Mouse (Mus musculus): ENCODE measurements at regions not wholly inside any gene's neighbourhood (a gene's known extent, or its start where the extent isn't known, plus 50 kb on each side); places are given as distances from the start of the nearest gene placed in this dataset.

- 1% methylated on average over 15 of the region's 15 CpGs for WGBS
- Histone ChIP-seq H3K9ac (peak overlapping the region; percentile 63; the same call in 1 of the 2 replicates), H3K4me2 (peak overlapping the region; percentile 77), H3K4me3 (peak overlapping the region; percentile 53), H3K36me3 (no peaks in the 10 kb centered on the region), H3K27me3 (replicated peaks) (peaks cover 46% of the 10 kb centered on the region), H3K27ac (replicated peaks) (no peak overlapping the region), H3K4me1 (peaks cover 3% of the 10 kb centered on the region; the same call in 1 of the 2 replicates), H3K9me3 (no peaks in the 10 kb centered on the region)
- no peak for ATAC-seq (ENCODE audit: extremely low read depth, insufficient number of reproducible peaks, low FRiP score, low TSS enrichment)
Measured at GRCm38 (mm10) chr4:62780409-62780808, 185.0 kb upstream of the Zfp618 start.

- no peak overlapping the region for H3K27ac ChIP-seq (replicated peaks)
- H3K9ac ChIP-seq, result peak overlapping the region; percentile 63; the same call in 1 of the 2 replicates
- H3K4me3 ChIP-seq, result peak overlapping the region; percentile 53
- H3K27me3 ChIP-seq (replicated peaks), result peaks cover 49% of the 10 kb centered on the region
- H3K4me1 ChIP-seq, result peaks cover 3% of the 10 kb centered on the region; the same call in 1 of the 2 replicates
- peak overlapping the region; percentile 77 for H3K4me2 ChIP-seq
- H3K36me3 ChIP-seq, result no peaks in the 10 kb centered on the region
- WGBS, result 32% methylated on average over 11 of the region's 11 CpGs
- H3K9me3 ChIP-seq, result no peaks in the 10 kb centered on the region
- no peak for ATAC-seq (ENCODE audit: extremely low read depth, insufficient number of reproducible peaks, low FRiP score, low TSS enrichment)
Measured at GRCm38 (mm10) chr4:62780837-62781236, 184.5 kb upstream of the Zfp618 start.

GRCm38 (mm10) chr4:62781309-62781800 is 184.0 kb upstream of the Zfp618 start:
- H3K9ac ChIP-seq, result no peak overlapping the region
- no peak overlapping the region for H3K4me3 ChIP-seq
- no peaks in the 10 kb centered on the region for H3K36me3 ChIP-seq
- peak overlapping the region; percentile 77; the same call in 1 of the 2 replicates for H3K4me2 ChIP-seq
- peaks cover 49% of the 10 kb centered on the region for H3K27me3 ChIP-seq (replicated peaks)
- no peak for ATAC-seq (ENCODE audit: extremely low read depth, insufficient number of reproducible peaks, low FRiP score, low TSS enrichment)
- 25% methylated on average over 8 of the region's 8 CpGs for WGBS
- H3K9me3 ChIP-seq, result no peaks in the 10 kb centered on the region
- peaks cover 3% of the 10 kb centered on the region; the same call in 1 of the 2 replicates for H3K4me1 ChIP-seq
- H3K27ac ChIP-seq (replicated peaks), result no peak overlapping the region

- Histone ChIP-seq H3K9me3 (no peaks in the 10 kb centered on the region), H3K9ac (no peak overlapping the region), H3K4me3 (no peak overlapping the region), H3K36me3 (no peaks in the 10 kb centered on the region), H3K27ac (replicated peaks) (no peak overlapping the region), H3K4me2 (no peak overlapping the region), H3K27me3 (replicated peaks) (peaks cover 39% of the 10 kb centered on the region), H3K4me1 (peaks cover 10% of the 10 kb centered on the region)
- WGBS, result 82% methylated on average over 7 of the region's 7 CpGs
- ATAC-seq (ENCODE audit: extremely low read depth, insufficient number of reproducible peaks, low FRiP score, low TSS enrichment), result no peak
Measured at GRCm38 (mm10) chr4:62785711-62786110, 179.7 kb upstream of the Zfp618 start.

- whole genome bisulfite sequencing, result 72% methylated on average over 4 of the region's 4 CpGs
- H3K36me3 ChIP-seq, result no peaks in the 10 kb centered on the region
- H3K9me3 ChIP-seq, result no peaks in the 10 kb centered on the region
- H3K27ac ChIP-seq (replicated peaks), result no peak overlapping the region
- no peak overlapping the region for H3K9ac ChIP-seq
- ATAC-seq (ENCODE audit: extremely low read depth, insufficient number of reproducible peaks, low FRiP score, low TSS enrichment), result no peak
- H3K27me3 ChIP-seq (replicated peaks), result peaks cover 5% of the 10 kb centered on the region; the same call in 1 of the 2 replicates
- H3K4me3 ChIP-seq, result no peak overlapping the region
- H3K4me2 ChIP-seq, result no peak overlapping the region
- H3K4me1 ChIP-seq, result peaks cover 7% of the 10 kb centered on the region; the same call in 1 of the 2 replicates
Measured at GRCm38 (mm10) chr4:62789696-62790095, 175.7 kb upstream of the Zfp618 start.

- Histone ChIP-seq H3K27me3 (replicated peaks) (no peaks in the 10 kb centered on the region; the same call in 1 of the 2 replicates), H3K4me2 (no peak overlapping the region), H3K27ac (replicated peaks) (no peak overlapping the region), H3K36me3 (no peaks in the 10 kb centered on the region), H3K4me3 (no peak overlapping the region), H3K9ac (no peak overlapping the region), H3K9me3 (no peaks in the 10 kb centered on the region), H3K4me1 (no peaks in the 10 kb centered on the region)
- ATAC-seq (ENCODE audit: extremely low read depth, insufficient number of reproducible peaks, low FRiP score, low TSS enrichment), result no peak
- 58% methylated on average over 5 of the region's 5 CpGs for WGBS
Measured at GRCm38 (mm10) chr4:62793582-62793981, 171.8 kb upstream of the Zfp618 start.

GRCm38 (mm10) chr4:62795538-62795937 is 169.8 kb upstream of the Zfp618 start:
- ATAC-seq (ENCODE audit: extremely low read depth, insufficient number of reproducible peaks, low FRiP score, low TSS enrichment), result no peak
- H3K4me2 ChIP-seq, result no peak overlapping the region
- WGBS, result 74% methylated on average over 10 of the region's 10 CpGs
- H3K4me1 ChIP-seq, result no peaks in the 10 kb centered on the region
- H3K36me3 ChIP-seq, result no peaks in the 10 kb centered on the region
- no peak overlapping the region for H3K27ac ChIP-seq (replicated peaks)
- H3K27me3 ChIP-seq (replicated peaks), result no peaks in the 10 kb centered on the region; the same call in 1 of the 2 replicates
- no peak overlapping the region for H3K4me3 ChIP-seq
- no peaks in the 10 kb centered on the region for H3K9me3 ChIP-seq
- H3K9ac ChIP-seq, result no peak overlapping the region

GRCm38 (mm10) chr4:62799923-62800322 is 165.4 kb upstream of the Zfp618 start:
- ATAC-seq (ENCODE audit: extremely low read depth, insufficient number of reproducible peaks, low FRiP score, low TSS enrichment), result no peak
- no peaks in the 10 kb centered on the region for H3K4me1 ChIP-seq
- H3K9me3 ChIP-seq, result no peaks in the 10 kb centered on the region
- no peak overlapping the region for H3K9ac ChIP-seq
- H3K4me2 ChIP-seq, result no peak overlapping the region
- no peaks in the 10 kb centered on the region for H3K27me3 ChIP-seq (replicated peaks)
- H3K36me3 ChIP-seq, result no peaks in the 10 kb centered on the region
- H3K4me3 ChIP-seq, result no peak overlapping the region
- H3K27ac ChIP-seq (replicated peaks), result no peak overlapping the region
- WGBS, result 80% methylated on average over 4 of the region's 4 CpGs

- 7% methylated on average over 6 of the region's 6 CpGs for WGBS
- Histone ChIP-seq H3K4me3 (no peak overlapping the region), H3K4me2 (no peak overlapping the region; the same call in 1 of the 2 replicates), H3K9ac (0 out of 2 replicates have a peak overlapping the region, but pooled peaks have one; percentile 8), H3K27ac (replicated peaks) (peak overlapping the region; percentile 52), H3K36me3 (no peaks in the 10 kb centered on the region), H3K4me1 (peaks cover 26% of the 10 kb centered on the region), H3K27me3 (replicated peaks) (no peaks in the 10 kb centered on the region), H3K9me3 (no peaks in the 10 kb centered on the region)
- no peak for ATAC-seq (ENCODE audit: extremely low read depth, insufficient number of reproducible peaks, low FRiP score, low TSS enrichment)
Measured at GRCm38 (mm10) chr4:62805841-62806240, 159.5 kb upstream of the Zfp618 start.

- Histone ChIP-seq H3K4me3 (no peak overlapping the region), H3K9me3 (no peaks in the 10 kb centered on the region), H3K9ac (no peak overlapping the region), H3K4me2 (no peak overlapping the region), H3K27me3 (replicated peaks) (no peaks in the 10 kb centered on the region), H3K27ac (replicated peaks) (peak overlapping the region; percentile 52), H3K36me3 (no peaks in the 10 kb centered on the region), H3K4me1 (peaks cover 26% of the 10 kb centered on the region)
- ATAC-seq (ENCODE audit: extremely low read depth, insufficient number of reproducible peaks, low FRiP score, low TSS enrichment), result no peak
- WGBS, result 56% methylated on average over 2 of the region's 2 CpGs
Measured at GRCm38 (mm10) chr4:62806786-62807185, 158.6 kb upstream of the Zfp618 start.

GRCm38 (mm10) chr4:62807926-62808552 is 157.3 kb upstream of the Zfp618 start:
- Histone ChIP-seq H3K4me2 (no peak overlapping the region), H3K9me3 (no peaks in the 10 kb centered on the region), H3K4me1 (peaks cover 26% of the 10 kb centered on the region), H3K27ac (replicated peaks) (no peak overlapping the region), H3K36me3 (no peaks in the 10 kb centered on the region), H3K27me3 (replicated peaks) (no peaks in the 10 kb centered on the region), H3K4me3 (no peak overlapping the region), H3K9ac (no peak overlapping the region)
- WGBS, result 60% methylated on average over 12 of the region's 12 CpGs
- no peak for ATAC-seq (ENCODE audit: extremely low read depth, insufficient number of reproducible peaks, low FRiP score, low TSS enrichment)

- Histone ChIP-seq H3K27me3 (replicated peaks) (no peaks in the 10 kb centered on the region), H3K27ac (replicated peaks) (no peak overlapping the region), H3K9me3 (no peaks in the 10 kb centered on the region), H3K4me1 (peaks cover 26% of the 10 kb centered on the region), H3K36me3 (no peaks in the 10 kb centered on the region), H3K9ac (no peak overlapping the region), H3K4me2 (no peak overlapping the region), H3K4me3 (no peak overlapping the region)
- ATAC-seq (ENCODE audit: extremely low read depth, insufficient number of reproducible peaks, low FRiP score, low TSS enrichment), result no peak
- WGBS, result 89% methylated on average over 12 of the region's 12 CpGs
Measured at GRCm38 (mm10) chr4:62808553-62808950, 156.8 kb upstream of the Zfp618 start.

Measured in heart, embryonic 13.5 days (tissue).